Mouse (Mus musculus): ENCODE data around the gene Hoxb9. TPM values are rescaled to one million over a fixed set of nuclear protein-coding genes. Genes with fewer than 3 reads are reported as not detected.

The Hoxb9 gene
- polyA plus RNA-seq, 1 experiment from 2014 or later, result not detected

DNA sequence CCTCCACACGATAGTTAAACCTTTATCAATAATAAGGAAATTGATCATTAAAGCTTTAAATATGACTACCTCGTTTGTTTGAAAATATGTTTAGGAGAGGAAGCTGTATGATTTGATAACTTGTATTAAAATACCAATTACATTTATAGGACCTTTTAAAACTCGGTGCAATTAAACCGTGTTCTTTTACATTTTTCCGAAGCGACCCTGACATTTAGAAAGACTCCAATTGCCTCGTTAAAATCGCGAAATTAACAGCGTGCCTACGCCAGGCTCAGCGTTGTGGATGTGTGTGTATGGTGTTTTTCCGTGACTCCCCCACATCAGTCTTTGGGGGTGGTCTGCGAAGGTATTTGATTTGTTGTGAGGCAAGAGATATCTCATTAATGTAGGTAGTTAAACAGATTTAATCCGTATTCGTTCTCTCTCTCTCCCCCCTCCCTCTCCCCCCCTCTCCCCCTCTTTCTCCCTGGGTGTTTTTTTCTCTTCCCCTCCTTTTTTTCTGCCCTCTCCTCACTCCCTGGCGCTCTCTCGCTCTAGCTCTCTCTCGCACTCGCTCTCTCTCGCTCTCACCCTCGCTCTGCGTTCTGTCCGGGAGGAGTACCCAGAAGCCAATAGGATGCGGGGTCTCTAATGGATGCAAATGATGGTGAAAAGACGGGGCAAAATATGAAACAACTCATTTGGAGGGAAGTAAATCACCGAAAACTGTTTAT is 10.8 kb downstream of the Hoxb9 start, which contains the start of gene Hoxb8:
Gene Hoxb8 (plus strand): TSS at position 51 of the 716 bp plus-strand sequence.
- no peak within 1 kb of the TSS for H3K9ac ChIP-seq (replicated peaks)
- H3K27ac ChIP-seq (replicated peaks), result no peak within 1 kb of the TSS
- H3K4me2 ChIP-seq (replicated peaks), result no peak within 1 kb of the TSS
- H3K4me3 ChIP-seq, result no peak within 1 kb of the TSS
- no peak for ATAC-seq (replicated peaks)
- peaks cover 98% of the 10 kb centered on the region for H3K27me3 ChIP-seq
- H3K9me3 ChIP-seq, result no peaks in the 10 kb centered on the region
- H3K4me1 ChIP-seq, result peaks cover 13% of the 10 kb centered on the region
- H3K36me3 ChIP-seq, result no peaks in the 10 kb centered on the region
- WGBS, result 1% methylated on average over 27 of the region's 27 CpGs

DNA sequence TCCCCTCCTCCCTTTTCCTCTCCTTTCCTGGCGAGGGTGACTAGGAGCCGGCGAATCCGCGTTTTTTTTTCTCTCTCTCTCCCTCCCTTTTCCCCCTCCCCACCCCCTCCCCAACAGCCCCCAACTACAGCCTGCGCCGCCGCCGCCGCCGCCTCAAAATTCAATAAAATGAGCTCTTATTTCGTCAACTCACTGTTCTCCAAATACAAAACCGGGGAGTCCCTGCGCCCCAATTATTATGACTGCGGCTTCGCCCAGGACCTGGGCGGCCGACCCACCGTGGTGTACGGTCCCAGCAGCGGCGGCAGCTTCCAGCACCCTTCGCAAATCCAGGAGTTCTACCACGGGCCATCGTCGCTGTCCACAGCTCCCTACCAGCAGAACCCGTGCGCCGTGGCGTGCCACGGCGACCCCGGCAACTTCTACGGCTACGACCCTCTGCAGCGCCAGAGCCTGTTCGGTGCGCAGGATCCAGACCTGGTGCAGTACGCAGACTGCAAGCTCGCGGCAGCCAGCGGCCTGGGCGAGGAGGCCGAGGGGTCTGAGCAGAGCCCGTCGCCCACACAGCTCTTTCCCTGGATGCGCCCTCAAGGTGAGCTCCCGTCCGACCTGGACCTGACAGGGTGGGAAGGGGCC is 11.7 kb downstream of the Hoxb9 start:
- H3K4me3 ChIP-seq, result no peak overlapping the region
- H3K4me1 ChIP-seq, result peaks cover 13% of the 10 kb centered on the region
- no peak overlapping the region for H3K27ac ChIP-seq (replicated peaks)
- H3K27me3 ChIP-seq, result peaks cover 98% of the 10 kb centered on the region
- no peaks in the 10 kb centered on the region for H3K36me3 ChIP-seq
- 1% methylated on average over 49 of the region's 49 CpGs for whole genome bisulfite sequencing
- H3K4me2 ChIP-seq (replicated peaks), result no peak overlapping the region
- no peak overlapping the region for H3K9ac ChIP-seq (replicated peaks)
- ATAC-seq (replicated peaks), result no peak
- H3K9me3 ChIP-seq, result no peaks in the 10 kb centered on the region

DNA sequence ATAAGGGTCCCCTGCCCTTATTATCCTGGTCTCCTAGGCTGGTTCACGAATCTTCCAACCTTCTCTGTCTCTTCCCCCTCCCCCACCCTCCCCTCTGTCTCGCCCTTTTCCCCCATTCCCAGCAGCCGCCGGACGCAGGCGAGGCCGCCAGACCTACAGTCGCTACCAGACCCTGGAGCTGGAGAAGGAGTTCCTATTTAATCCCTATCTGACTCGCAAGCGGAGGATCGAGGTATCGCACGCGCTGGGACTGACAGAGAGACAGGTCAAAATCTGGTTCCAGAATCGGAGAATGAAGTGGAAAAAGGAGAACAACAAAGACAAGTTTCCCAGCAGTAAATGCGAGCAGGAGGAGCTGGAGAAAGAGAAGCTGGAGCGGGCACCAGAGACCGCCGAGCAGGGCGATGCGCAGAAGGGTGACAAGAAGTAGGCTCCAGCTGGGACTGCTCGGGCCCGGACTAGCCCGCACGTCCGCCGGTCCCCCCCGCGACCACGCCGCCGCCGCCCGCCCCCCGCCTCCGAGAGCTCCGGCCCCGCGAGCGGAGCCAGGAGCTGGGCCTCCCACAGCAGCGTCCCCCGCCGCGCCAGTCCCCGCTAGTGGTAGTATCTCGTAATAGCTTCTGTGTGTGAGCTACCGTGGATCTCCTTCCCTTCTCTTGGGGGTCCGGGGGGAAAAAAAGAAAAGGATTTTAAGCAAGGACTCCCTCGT is 12.9 kb downstream of the Hoxb9 start:
- no peak overlapping the region for H3K27ac ChIP-seq (replicated peaks)

DNA sequence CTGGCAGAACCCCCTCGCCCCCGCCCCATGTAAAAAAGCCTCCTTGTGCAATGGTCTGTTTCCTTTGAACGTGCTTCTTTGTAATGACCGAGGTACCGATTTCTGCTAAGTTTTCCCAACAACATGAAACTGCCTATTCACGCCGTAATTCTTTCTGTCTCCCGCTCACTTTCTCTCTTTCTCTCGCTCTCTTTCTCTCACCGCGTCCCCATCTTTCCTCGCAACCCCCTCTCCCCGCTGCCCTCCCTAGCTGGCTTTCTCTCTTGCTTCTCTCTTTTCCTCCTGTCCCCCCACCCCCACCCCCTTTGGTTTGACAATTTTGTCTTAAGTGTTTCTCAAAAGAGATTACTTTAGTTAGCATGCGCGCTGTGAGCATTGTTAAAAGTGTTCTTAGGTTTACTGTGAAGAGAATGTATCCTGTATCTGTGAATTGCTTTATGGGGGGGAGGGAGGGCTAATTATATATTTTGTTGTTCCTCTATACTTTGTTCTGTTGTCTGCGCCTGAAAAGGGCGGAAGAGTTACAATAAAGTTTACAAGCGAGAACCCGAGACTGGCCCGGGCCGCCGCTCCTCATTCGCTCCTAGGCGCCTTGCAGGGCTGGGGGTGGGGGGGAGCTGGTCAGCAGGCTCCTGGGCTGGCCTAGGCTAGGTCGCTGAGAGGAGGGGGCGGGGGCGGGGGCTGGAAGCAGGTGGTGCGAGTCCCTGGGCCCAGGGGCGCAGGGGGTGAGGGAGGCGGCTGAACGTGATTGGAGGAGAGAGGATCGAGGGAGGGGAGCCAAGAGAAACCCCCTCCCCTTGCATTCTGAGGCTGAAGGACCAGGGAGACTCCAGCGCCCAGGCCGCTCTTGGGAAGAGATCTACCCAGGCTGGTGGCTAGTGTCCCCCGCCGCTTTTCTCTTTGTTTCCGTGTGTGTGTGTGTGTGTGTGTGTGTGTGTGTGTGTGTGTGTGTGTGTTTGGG is 13.8 kb downstream of the Hoxb9 start:
- H3K4me3 ChIP-seq, result peak overlapping the region; percentile 24; the same call in 1 of the 2 replicates
- peaks cover 13% of the 10 kb centered on the region for H3K4me1 ChIP-seq
- no peaks in the 10 kb centered on the region for H3K36me3 ChIP-seq
- no peak overlapping the region for H3K9ac ChIP-seq (replicated peaks)
- H3K27me3 ChIP-seq, result peaks cover 96% of the 10 kb centered on the region
- whole genome bisulfite sequencing, result under 1% methylated on average over 32 of the region's 37 CpGs
- H3K4me2 ChIP-seq (replicated peaks), result peak overlapping the region; percentile 41; the same call in 1 of the 2 replicates
- no peak overlapping the region for H3K27ac ChIP-seq (replicated peaks)
- no peak for ATAC-seq (replicated peaks)
- H3K9me3 ChIP-seq, result no peaks in the 10 kb centered on the region

More for the DNA sequence above, 12.9 kb downstream of the Hoxb9 start:
- no peaks in the 10 kb centered on the region for H3K36me3 ChIP-seq
- H3K4me1 ChIP-seq, result peaks cover 13% of the 10 kb centered on the region
- under 1% methylated on average over 48 of the region's 49 CpGs for WGBS
- H3K9me3 ChIP-seq, result no peaks in the 10 kb centered on the region
- peak overlapping the region; percentile 41 for H3K4me2 ChIP-seq (replicated peaks)
- ATAC-seq (replicated peaks), result no peak
- peaks cover 96% of the 10 kb centered on the region for H3K27me3 ChIP-seq
- no peak overlapping the region for H3K9ac ChIP-seq (replicated peaks)
- H3K4me3 ChIP-seq, result peak overlapping the region; percentile 24

DNA sequence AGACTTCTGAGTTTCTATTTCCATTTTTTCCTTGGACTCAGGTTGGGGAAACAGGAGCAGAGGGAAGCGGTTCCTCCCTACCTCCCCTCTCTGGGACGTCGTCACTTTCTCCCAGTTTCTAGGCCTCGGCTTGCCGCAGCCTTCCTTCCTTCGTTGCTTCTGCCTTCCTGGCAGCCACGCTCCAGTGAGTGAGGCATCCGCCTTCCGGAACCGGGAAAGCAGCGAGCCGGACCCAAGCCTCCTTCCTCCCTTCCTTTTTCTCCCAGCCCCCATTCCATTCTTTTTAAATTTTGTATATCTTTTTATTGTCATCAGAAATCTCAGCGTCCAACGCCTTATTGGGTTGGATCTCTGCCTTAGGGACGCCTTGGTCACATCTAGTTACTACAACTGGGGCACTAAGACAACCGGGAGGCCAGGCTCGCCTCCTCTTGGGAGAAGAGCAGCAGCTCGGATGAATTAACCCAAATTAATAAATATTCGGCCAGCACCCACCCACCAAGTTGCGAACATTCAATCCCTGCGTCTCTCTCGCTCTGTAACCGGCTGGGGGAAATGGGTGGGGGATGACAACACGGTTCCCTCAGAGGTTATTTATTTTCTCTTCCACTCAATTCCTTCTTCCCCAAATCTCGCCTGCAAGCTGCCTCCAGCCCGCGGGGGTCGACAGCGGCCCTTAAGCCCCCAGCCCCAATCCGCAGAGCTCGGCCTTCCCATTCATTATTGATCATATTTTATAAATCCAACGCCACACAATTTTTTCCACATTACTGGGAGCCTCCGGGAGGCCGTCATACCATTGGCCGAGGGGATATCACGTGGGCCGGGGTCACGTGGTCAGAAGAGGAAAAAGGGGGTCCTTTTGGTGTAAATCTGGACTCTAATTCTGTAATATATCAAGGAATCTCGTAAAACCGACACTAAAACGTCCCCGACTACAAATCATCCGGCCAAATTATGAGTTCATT is 14.8 kb downstream of the Hoxb9 start, which contains the start of gene Hoxb7:
Gene Hoxb7 (plus strand): TSS at position 853 of the 968 bp plus-strand sequence.
- Histone ChIP-seq H3K9me3 (no peaks in the 10 kb centered on the region), H3K36me3 (no peaks in the 10 kb centered on the region), H3K4me1 (peaks cover 13% of the 10 kb centered on the region), H3K27ac (replicated peaks) (no peak within 1 kb of the TSS), H3K27me3 (peaks cover 96% of the 10 kb centered on the region), H3K4me3 (no peak within 1 kb of the TSS), H3K4me2 (replicated peaks) (0 out of 2 replicates have a peak within 1 kb of the TSS, but pooled peaks have one; percentile 1), H3K9ac (replicated peaks) (no peak within 1 kb of the TSS)
- WGBS, result 2% methylated on average over 43 of the region's 43 CpGs
- ATAC-seq (replicated peaks), result no peak

DNA sequence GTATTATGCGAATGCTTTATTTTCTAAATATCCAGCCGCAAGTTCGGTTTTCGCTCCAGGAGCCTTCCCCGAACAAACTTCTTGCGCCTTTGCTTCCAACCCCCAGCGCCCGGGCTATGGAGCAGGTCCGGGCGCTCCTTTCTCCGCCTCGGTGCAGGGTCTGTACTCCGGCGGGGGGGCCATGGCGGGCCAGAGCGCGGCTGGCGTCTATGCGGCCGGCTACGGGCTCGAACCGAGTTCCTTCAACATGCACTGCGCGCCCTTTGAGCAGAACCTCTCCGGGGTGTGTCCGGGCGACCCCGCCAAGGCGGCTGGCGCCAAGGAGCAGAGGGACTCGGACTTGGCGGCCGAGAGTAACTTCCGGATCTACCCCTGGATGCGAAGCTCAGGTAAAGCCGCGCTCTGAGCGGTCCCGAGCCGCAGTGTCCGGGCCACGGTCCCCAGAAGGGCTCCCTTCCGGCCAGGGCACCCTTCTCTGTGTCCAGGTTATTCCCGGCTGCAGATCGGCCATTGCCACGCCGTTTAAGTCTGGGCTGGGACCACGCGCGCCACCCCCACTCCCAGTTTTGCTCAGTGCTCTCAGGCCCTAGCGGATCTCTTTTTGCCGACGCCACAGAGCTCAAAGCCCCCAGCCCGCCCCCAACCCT is 15.6 kb downstream of the Hoxb9 start:
- Histone ChIP-seq H3K9ac (replicated peaks) (no peak overlapping the region), H3K4me2 (replicated peaks) (0 out of 2 replicates have a peak overlapping the region, but pooled peaks have one; percentile 1), H3K27me3 (peaks cover 95% of the 10 kb centered on the region), H3K36me3 (no peaks in the 10 kb centered on the region), H3K4me1 (peaks cover 13% of the 10 kb centered on the region), H3K4me3 (no peak overlapping the region), H3K27ac (replicated peaks) (no peak overlapping the region), H3K9me3 (no peaks in the 10 kb centered on the region)
- WGBS, result under 1% methylated on average over 55 of the region's 55 CpGs
- no peak for ATAC-seq (replicated peaks)

DNA sequence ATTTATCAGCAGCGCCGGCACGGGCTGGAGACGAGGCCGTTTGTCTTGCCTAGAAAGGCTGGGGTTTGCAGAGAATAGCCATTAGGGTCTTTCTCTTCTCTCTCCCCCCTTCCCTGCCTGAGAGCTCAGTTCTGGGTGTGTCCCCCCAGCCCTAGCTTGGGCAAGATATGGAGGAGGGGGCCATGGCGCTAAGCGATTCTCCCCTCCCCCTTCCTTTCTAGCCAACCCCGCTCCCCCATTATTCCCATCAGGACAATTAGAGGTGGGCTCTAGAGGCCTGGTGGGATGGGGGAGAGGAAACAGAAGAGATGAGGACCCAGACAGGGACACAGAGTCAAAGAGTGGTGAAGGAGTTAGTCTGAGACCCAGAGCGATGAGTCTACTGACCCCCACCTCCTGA is 16.2 kb downstream of the Hoxb9 start:
- no peak for ATAC-seq (replicated peaks)
- Histone ChIP-seq H3K9me3 (no peaks in the 10 kb centered on the region), H3K4me2 (replicated peaks) (no peak overlapping the region), H3K27ac (replicated peaks) (no peak overlapping the region), H3K4me3 (no peak overlapping the region), H3K36me3 (no peaks in the 10 kb centered on the region), H3K9ac (replicated peaks) (no peak overlapping the region), H3K27me3 (peaks cover 95% of the 10 kb centered on the region), H3K4me1 (peaks cover 13% of the 10 kb centered on the region)
- WGBS, result under 1% methylated on average over 9 of the region's 9 CpGs

DNA sequence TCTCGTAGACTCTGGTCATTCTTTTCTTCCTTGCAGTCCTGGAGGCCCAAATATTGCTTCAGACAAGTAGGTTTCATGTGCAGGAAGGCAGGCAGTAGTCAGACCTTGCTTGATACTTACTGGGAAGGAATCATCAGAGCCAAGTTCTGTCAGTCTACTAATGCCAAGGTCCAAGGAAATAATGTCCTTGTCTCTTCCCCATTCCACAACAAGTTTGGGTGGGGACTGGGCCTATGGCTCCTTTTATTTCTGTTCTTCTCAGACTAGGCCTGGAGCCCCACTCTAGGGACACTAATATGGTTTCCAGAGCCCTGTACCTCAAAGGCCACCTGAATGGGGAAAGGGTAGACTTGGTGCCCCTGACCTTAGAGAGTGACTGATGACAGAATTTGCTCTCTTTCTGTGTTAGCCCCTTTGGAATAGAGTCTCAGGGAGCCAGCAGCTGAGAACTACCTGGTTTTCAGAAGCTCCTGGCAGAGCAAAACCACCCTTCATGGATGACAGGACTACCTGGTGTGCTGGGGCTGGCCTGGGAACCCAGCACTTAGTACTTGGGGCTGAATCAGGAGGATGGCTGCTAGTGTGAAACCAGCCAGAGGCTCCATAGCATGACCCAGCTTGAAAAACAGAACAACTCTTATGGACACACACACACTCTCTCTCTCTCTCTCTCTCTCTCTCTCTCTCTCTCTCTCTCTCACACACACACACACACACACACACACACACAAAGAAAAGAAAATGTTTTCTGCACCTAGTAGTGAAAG is 17.4 kb downstream of the Hoxb9 start:
- Histone ChIP-seq H3K9me3 (no peaks in the 10 kb centered on the region), H3K36me3 (no peaks in the 10 kb centered on the region), H3K4me2 (replicated peaks) (no peak overlapping the region), H3K27ac (replicated peaks) (no peak overlapping the region), H3K9ac (replicated peaks) (no peak overlapping the region), H3K27me3 (peaks cover 95% of the 10 kb centered on the region), H3K4me1 (peaks cover 13% of the 10 kb centered on the region), H3K4me3 (no peak overlapping the region)
- 6% methylated on average over 1 of the region's 1 CpGs for WGBS
- no peak for ATAC-seq (replicated peaks)

DNA sequence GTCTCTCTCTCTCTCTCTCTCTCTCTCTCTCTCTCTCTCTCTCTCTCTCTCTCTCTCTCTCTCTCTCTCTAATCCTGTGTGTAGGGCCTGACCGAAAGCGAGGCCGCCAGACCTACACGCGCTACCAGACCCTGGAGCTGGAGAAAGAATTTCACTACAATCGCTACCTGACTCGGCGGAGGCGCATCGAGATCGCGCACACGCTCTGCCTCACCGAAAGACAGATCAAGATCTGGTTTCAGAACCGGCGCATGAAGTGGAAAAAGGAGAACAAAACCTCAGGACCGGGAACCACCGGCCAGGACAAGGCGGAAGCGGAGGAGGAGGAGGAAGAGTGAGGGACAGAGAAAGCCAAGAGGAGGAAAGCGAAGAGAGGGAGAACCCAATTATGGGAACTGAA is 18.0 kb downstream of the Hoxb9 start:
- Histone ChIP-seq H3K27me3 (peaks cover 95% of the 10 kb centered on the region), H3K36me3 (no peaks in the 10 kb centered on the region), H3K9ac (replicated peaks) (no peak overlapping the region), H3K4me2 (replicated peaks) (no peak overlapping the region), H3K4me3 (no peak overlapping the region), H3K27ac (replicated peaks) (no peak overlapping the region), H3K4me1 (peaks cover 9% of the 10 kb centered on the region), H3K9me3 (no peaks in the 10 kb centered on the region)
- ATAC-seq (replicated peaks), result no peak
- WGBS, result 1% methylated on average over 21 of the region's 21 CpGs

DNA sequence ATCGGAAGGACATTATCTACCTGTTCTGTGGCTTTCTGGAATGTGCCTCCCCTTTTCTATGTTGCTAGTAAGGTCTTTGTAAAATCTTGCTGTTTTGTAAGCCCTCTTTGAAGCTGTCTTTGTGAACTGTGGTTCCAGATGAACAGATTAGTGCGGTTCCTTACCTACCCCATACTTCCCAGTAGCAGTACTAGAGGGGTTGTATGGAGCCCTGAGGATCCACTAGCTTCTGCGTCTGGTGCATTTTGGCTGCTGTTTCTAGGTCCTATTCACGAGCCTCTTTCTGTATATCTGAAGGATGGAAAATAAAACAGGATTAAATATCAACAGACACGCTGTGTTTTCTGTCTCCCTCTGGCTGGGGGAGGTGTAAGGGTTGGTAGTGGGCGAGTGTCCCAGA is 18.6 kb downstream of the Hoxb9 start:
- Histone ChIP-seq H3K36me3 (no peaks in the 10 kb centered on the region), H3K4me2 (replicated peaks) (no peak overlapping the region), H3K4me3 (no peak overlapping the region), H3K27ac (replicated peaks) (no peak overlapping the region), H3K4me1 (0 out of 2 replicates have a peak, but pooled peaks cover 4% of the 10 kb centered on the region), H3K27me3 (peaks cover 95% of the 10 kb centered on the region), H3K9me3 (no peaks in the 10 kb centered on the region), H3K9ac (replicated peaks) (no peak overlapping the region)
- 8% methylated on average over 6 of the region's 6 CpGs for WGBS
- no peak for ATAC-seq (replicated peaks)

Data from forebrain, embryonic 15.5 days (tissue).